Mouse (Mus musculus) forebrain, embryonic 10.5 days (tissue): ENCODE results near the gene Blcap. TPM values are rescaled to one million over a fixed set of nuclear protein-coding genes. Genes with fewer than 3 reads are reported as not detected.

ENCODE experiments used
- DNase-seq: peaks from one replicate; pipeline ENCODE4 v3.0.0-alpha.2; 2017; ENCODE audit warnings: low spot score; ENCODE audit errors: extremely low spot score
- H3K27ac ChIP-seq: fragments of 300-500 bp; sonication (generic); 2 replicates; pipeline ENCODE4 v1.5.1; 2016; ENCODE audit warnings: mild to moderate bottlenecking
- H3K27me3 ChIP-seq: fragments of 300-500 bp; sonication (generic); 2 replicates; pipeline ENCODE4 v1.6.1; 2016; ENCODE audit warnings: mild to moderate bottlenecking; ENCODE audit not compliant: poor library complexity, severe bottlenecking
- H3K36me3 ChIP-seq: fragments of 300-500 bp; sonication (generic); replicated peaks from 2 replicates; pipeline ENCODE4 v1.6.1; 2016; ENCODE audit warnings: mild to moderate bottlenecking, moderate library complexity
- H3K4me1 ChIP-seq: fragments of 300-500 bp; sonication (generic); 2 replicates; pipeline ENCODE4 v1.6.1; 2016
- H3K4me3 ChIP-seq: fragments of 300-500 bp; sonication (generic); 2 replicates; pipeline ENCODE4 v1.5.1; 2016; ENCODE audit warnings: mild to moderate bottlenecking, moderate library complexity
- H3K9me3 ChIP-seq: fragments of 300-500 bp; sonication (generic); 2 replicates; pipeline ENCODE4 v1.6.1; 2016; ENCODE audit warnings: mild to moderate bottlenecking, moderate library complexity
- WGBS: fragments of 180-500 bp; shearing (Covaris S2); methylation state at CpG from one replicate; pipeline ENCODE4 v1.1.7; 2016; 5-methylcytosine and 5-hydroxymethylcytosine counted together
- microRNA-seq: library from miRNA; unstranded; fragments of <30 nt; microRNA quantifications from one replicate; pipeline ENCODE4, GENCODE M21; 2017
- polyA plus RNA-seq: library from polyadenylated mRNA; unstranded; fragments of >200 nt; fragmentation: Nextera tagmentation; extraction: Ambion mirVana; gene quantifications from 2 replicates; pipeline ENCODE4 v1.2.1, GENCODE M21; 2016

Gene Blcap
- polyA plus RNA-seq, 1 experiment from 2014 or later = 78.7 TPM

DNA sequence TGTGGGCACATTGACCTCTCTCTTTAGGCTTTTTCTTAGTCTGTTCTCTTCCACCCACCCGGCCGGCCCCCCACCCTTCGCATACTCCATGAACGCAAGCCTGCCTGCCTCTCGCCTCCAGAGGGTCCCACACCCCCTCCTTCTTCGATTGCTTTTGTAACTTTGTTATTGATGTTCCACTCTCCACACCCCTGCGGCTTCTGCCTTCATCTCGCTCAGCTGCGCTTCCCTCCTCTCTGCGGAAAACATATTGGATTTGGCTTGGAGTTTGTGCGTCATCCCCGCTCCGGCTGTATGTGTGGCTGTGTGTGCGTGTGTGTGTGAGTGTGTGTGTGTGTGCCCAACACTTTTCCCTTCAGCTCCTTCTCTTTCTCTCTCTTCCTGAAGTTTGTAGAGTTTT is 64.3 kb downstream of the Blcap start:
- WGBS = 63% methylated on average over 14 of the region's 14 CpGs
- Histone ChIP-seq H3K4me1 (peaks cover 80% of the 10 kb centered on the region), H3K27ac (peak overlapping the region; percentile 71), H3K36me3 (no peaks in the 10 kb centered on the region), H3K27me3 (peaks cover 67% of the 10 kb centered on the region), H3K4me3 (no peak overlapping the region), H3K9me3 (no peaks in the 10 kb centered on the region)
- no peak for DNase-seq

Small RNA genes within 50 kb of the gene (microRNA-seq; reads per million reads assigned to microRNA genes)
- gene Gm23134 = 12.3 reads per million, percentile 23 among the genes with 10 or more reads in this experiment

Other genes with a start within 250 kb of the Blcap start
- gene Ghrh, start 223.8 kb downstream of the Blcap start, polyA plus RNA-seq = 0.34 TPM in 1 of 2 replicates, not detected in the other
- 64.4 and 68.1 TPM in 2 replicates for gene Manbal, start 203.7 kb downstream of the Blcap start, polyA plus RNA-seq
- gene Src, start 152.8 kb downstream of the Blcap start, polyA plus RNA-seq = 19.2 and 19.6 TPM in 2 replicates
- gene Nnat, start 11.2 kb downstream of the Blcap start, polyA plus RNA-seq = 1,904 and 2,173 TPM in 2 replicates
- gene Ctnnbl1, start 166.1 kb upstream of the Blcap start, polyA plus RNA-seq = 98.8 and 104 TPM in 2 replicates